Mouse (Mus musculus): ENCODE measurements around the gene Zfp472. TPM values are rescaled to one million over a fixed set of nuclear protein-coding genes. Genes with fewer than 3 reads are reported as not detected.
"Not testable (repeated sequence)": the region's sequence is repeated elsewhere in the genome, so short reads cannot be mapped to it uniquely, and the experiment has no call there.

The Zfp472 gene
- polyA plus RNA-seq, 1 experiment from 2014 or later, result 6.2 TPM

DNA sequence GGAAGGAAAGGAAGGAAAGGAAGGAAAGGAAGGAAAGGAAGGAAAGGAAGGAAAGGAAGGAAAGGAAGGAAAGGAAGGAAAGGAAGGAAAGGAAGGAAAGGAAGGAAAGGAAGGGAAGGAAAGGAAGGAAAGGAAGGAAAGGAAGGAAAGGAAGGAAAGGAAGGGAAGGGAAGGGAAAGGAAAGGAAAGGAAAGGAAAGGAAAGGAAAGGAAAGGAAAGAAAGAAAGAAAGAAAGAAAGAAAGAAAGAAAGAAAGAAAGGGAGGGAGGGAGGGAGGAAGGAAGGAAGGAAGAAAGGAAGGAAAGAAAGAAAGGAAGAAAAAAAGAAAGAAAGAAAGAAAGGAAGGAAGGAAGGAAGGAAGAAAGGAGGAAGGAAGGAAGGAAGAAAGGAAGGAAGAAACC, 54.8 kb downstream of the Zfp472 start:
- H3K4me3 ChIP-seq; H3K4me2 ChIP-seq; H3K27me3 ChIP-seq (replicated peaks); H3K4me1 ChIP-seq; H3K9ac ChIP-seq; H3K27ac ChIP-seq (replicated peaks); ATAC-seq (ENCODE audit: extremely low read depth, insufficient number of reproducible peaks, low FRiP score, low TSS enrichment): not testable (repeated sequence)
- H3K9me3 ChIP-seq, result peaks cover 77% of the 10 kb centered on the region
- peaks cover 89% of the 10 kb centered on the region for H3K36me3 ChIP-seq

Other genes starting within 250 kb of the Zfp472 start
- gene Zfp871, start 177.5 kb upstream of the Zfp472 start, polyA plus RNA-seq (2015; fragmentation: Nextera tagmentation; extraction: Ambion mirVana), result 12.1 and 17.3 TPM in 2 replicates
- gene Zfp811, start 155.9 kb upstream of the Zfp472 start, polyA plus RNA-seq (2015; fragmentation: Nextera tagmentation; extraction: Ambion mirVana), result 1.2 and 1.3 TPM in 2 replicates
- 7.8 and 8.1 TPM in 2 replicates for gene Zfp799, start 135.6 kb upstream of the Zfp472 start, polyA plus RNA-seq (2015; fragmentation: Nextera tagmentation; extraction: Ambion mirVana)
- gene Zfp870, start 74.2 kb upstream of the Zfp472 start, polyA plus RNA-seq (2015; fragmentation: Nextera tagmentation; extraction: Ambion mirVana), result 4.3 and 4.8 TPM in 2 replicates
- gene Cyp4f14, start 48.5 kb upstream of the Zfp472 start, polyA plus RNA-seq (2015; fragmentation: Nextera tagmentation; extraction: Ambion mirVana), result not detected in 2 replicates
- 6.9 and 9.1 TPM in 2 replicates for gene Cyp4f13, start 18.4 kb upstream of the Zfp472 start, polyA plus RNA-seq (2015; fragmentation: Nextera tagmentation; extraction: Ambion mirVana)
- 7.0 and 7.7 TPM in 2 replicates for gene Zfp952, start 27.3 kb downstream of the Zfp472 start, polyA plus RNA-seq (2015; fragmentation: Nextera tagmentation; extraction: Ambion mirVana)
- 5.5 and 6.3 TPM in 2 replicates for gene Zfp763, start 67.6 kb downstream of the Zfp472 start, polyA plus RNA-seq (2015; fragmentation: Nextera tagmentation; extraction: Ambion mirVana)
- not detected in 2 replicates for gene 4921501E09Rik, start 102.2 kb downstream of the Zfp472 start, polyA plus RNA-seq (2015; fragmentation: Nextera tagmentation; extraction: Ambion mirVana)
- 4.6 and 4.9 TPM in 2 replicates for gene Zfp563, start 123.5 kb downstream of the Zfp472 start, polyA plus RNA-seq (2015; fragmentation: Nextera tagmentation; extraction: Ambion mirVana)
- 0.10 TPM in 1 of 2 replicates, not detected in the other for gene Morc2b, start 173.9 kb downstream of the Zfp472 start, polyA plus RNA-seq (2015; fragmentation: Nextera tagmentation; extraction: Ambion mirVana)
- gene Olfr55, start 202.6 kb downstream of the Zfp472 start, polyA plus RNA-seq (2015; fragmentation: Nextera tagmentation; extraction: Ambion mirVana), result not detected in 2 replicates
- gene Olfr239, start 225.5 kb downstream of the Zfp472 start, polyA plus RNA-seq (2015; fragmentation: Nextera tagmentation; extraction: Ambion mirVana), result not detected in 2 replicates

Data from heart, embryonic 13.5 days (tissue).